Mouse (Mus musculus): ENCODE measurements around the gene Plpp1. TPM values are rescaled to one million over a fixed set of nuclear protein-coding genes. Genes with fewer than 3 reads are reported as not detected.
A peak's percentile ranks its signal among the peaks of the same experiment; 100 is the strongest.

Plpp1 gene
- polyA plus RNA-seq, 1 experiment from 2014 or later, result 66.1 TPM

DNA sequence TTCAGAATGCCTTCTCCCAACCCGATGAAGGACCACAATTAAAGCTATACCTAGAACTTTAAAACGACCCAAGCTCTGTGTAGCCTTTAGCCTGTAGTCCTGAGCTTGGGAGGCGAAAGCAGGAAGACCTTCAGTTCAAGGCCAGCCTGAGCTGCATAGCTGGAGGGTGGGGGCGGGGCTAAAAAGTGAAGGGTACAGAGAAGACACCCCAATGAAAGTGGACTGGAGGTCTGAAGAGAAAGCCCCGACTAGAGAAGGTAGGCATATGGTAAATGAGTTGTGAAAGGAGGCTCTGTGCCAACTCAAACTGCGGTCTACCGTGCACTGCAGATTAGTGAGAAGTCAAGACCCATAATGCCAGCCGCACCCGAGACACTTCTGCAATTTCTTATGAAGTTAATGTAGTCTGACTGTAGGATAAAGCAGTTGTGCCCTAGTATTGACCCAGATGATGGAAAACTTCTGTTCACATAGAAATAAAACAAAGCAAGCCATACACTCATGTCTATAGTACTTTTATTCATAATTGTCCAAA lies 37.1 kb downstream of the Plpp1 start:
- no peak for ATAC-seq (ENCODE audit: low read depth)
- Histone ChIP-seq H3K9ac (replicated peaks; ENCODE audit: low read depth, low read length) (no peak overlapping the region), H3K9me3 (ENCODE audit: control insufficient read depth, low read length) (no peaks in the 10 kb centered on the region), H3K4me1 (ENCODE audit: control insufficient read depth, insufficient read depth, low read length) (peaks cover 8% of the 10 kb centered on the region; the same call in 1 of the 2 replicates), H3K27ac (ENCODE audit: low read depth, low read length) (no peak overlapping the region), H3K27me3 (ENCODE audit: control insufficient read depth, insufficient read depth, low read length) (no peaks in the 10 kb centered on the region), H3K4me2 (ENCODE audit: low read depth, low read length) (no peak overlapping the region), H3K36me3 (ENCODE audit: control insufficient read depth, insufficient read depth, low read length) (no peaks in the 10 kb centered on the region), H3K4me3 (ENCODE audit: low read depth, low read length) (no peak overlapping the region)
- 90% methylated on average over 9 of the region's 9 CpGs for WGBS

DNA sequence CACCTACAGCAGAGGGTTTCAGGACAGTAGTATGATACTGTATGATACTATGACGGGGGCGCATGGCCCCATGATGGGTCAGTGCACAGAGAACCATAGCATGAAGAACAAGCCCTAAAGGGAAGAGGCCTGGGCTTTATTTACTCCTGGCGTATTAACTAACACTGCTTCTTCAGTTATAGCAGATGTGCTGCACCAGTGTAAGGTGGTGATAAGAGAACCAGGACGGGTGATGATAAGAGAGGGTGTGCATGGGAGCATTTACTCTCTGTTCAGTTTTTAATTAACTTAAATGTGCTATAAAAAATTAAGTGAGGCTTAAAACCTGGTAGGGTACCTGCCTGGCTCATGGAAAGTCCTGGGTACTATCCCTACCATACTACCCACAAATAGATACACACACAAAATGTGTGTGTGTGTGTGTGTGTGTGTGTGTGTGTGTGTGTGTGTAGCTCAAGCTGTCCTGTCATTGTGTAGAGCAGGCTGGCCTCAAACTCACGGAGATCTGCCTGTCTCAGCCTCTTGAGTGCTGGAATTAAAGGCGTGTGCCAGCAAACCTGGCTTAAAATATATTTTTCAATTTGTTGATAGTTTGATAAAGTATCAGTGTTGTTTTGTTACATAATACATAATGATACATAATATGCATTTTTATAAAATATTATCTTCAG lies 38.1 kb downstream of the Plpp1 start:
- Histone ChIP-seq H3K36me3 (ENCODE audit: control insufficient read depth, insufficient read depth, low read length) (no peaks in the 10 kb centered on the region), H3K4me2 (ENCODE audit: low read depth, low read length) (no peak overlapping the region), H3K4me1 (ENCODE audit: control insufficient read depth, insufficient read depth, low read length) (peaks cover 2% of the 10 kb centered on the region; the same call in 1 of the 2 replicates), H3K27me3 (ENCODE audit: control insufficient read depth, insufficient read depth, low read length) (no peaks in the 10 kb centered on the region), H3K4me3 (ENCODE audit: low read depth, low read length) (no peak overlapping the region), H3K27ac (ENCODE audit: low read depth, low read length) (no peak overlapping the region), H3K9ac (replicated peaks; ENCODE audit: low read depth, low read length) (no peak overlapping the region), H3K9me3 (ENCODE audit: control insufficient read depth, low read length) (no peaks in the 10 kb centered on the region)
- WGBS, result 93% methylated on average over 6 of the region's 6 CpGs
- ATAC-seq (ENCODE audit: low read depth), result 0 out of 2 replicates have a peak, but pooled peaks have one; percentile 31

DNA sequence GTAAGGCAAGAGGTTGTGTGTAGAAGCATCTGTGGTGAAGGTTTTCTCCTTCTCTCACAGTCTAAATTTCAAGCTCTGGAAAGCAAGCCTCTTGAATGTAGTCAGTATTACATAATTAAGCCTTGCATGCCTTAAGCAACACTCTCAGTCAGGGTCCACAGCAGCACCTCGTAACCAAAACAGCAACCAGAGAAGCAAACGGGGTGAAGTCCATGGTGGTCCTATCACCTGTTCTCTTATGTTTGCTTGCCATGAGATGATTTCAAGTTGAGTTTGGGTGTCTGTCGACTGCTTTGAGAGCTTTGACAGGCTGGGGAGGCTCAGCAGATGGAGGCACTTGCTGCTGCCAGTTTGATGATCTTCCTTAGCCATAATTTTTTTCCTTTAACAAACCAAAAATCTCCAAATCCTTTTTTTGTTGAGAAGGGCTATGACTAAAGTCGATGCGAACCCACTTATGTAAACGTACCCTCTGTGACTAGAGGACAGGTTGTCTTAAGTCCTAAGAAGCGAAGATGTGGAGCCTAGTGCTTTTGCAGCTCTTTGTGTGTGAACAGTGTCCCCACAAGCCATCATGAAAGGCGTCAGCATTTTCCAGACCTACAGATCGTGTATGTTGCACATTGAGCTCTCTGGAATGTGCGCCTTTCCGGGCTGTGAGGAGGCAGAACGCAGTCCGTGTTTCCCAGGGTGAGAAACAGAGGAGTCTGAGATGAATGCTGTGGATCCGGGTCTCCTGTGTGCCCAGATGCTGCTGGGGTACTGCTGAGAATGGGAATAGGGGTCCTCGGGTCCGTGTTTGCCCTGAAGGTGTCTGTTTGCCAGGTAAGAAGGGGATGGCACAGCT lies 39.9 kb downstream of the Plpp1 start:
- Histone ChIP-seq H3K27me3 (ENCODE audit: control insufficient read depth, insufficient read depth, low read length) (no peaks in the 10 kb centered on the region), H3K4me1 (ENCODE audit: control insufficient read depth, insufficient read depth, low read length) (no peaks in the 10 kb centered on the region), H3K9ac (replicated peaks; ENCODE audit: low read depth, low read length) (no peak overlapping the region), H3K4me2 (ENCODE audit: low read depth, low read length) (no peak overlapping the region), H3K36me3 (ENCODE audit: control insufficient read depth, insufficient read depth, low read length) (no peaks in the 10 kb centered on the region), H3K4me3 (ENCODE audit: low read depth, low read length) (no peak overlapping the region), H3K9me3 (ENCODE audit: control insufficient read depth, low read length) (no peaks in the 10 kb centered on the region), H3K27ac (ENCODE audit: low read depth, low read length) (peak overlapping the region; percentile 10; the same call in 1 of the 2 replicates)
- no peak for ATAC-seq (ENCODE audit: low read depth)
- WGBS, result 89% methylated on average over 16 of the region's 16 CpGs

DNA sequence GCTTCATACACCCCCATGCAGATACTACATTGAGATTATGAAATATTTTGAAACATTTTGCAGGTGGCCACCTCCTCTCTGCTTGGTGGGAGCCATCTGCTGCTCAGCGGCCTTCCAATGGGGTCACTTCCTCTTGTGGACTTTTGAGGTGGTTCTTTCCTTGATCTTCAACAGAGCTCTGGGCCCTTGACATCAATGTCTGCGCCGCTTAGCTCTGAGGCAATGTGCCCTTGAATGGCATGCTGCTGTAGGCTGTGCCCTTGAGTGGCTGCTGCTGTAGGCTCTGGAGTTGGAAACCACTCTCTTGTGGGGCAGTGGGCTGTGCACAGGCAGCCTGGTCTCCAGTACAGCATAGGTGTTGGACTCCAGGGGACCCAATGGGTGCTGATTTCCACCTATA lies 45.3 kb downstream of the Plpp1 start:
- Histone ChIP-seq H3K27me3 (ENCODE audit: control insufficient read depth, insufficient read depth, low read length) (no peaks in the 10 kb centered on the region), H3K9me3 (ENCODE audit: control insufficient read depth, low read length) (no peaks in the 10 kb centered on the region), H3K4me1 (ENCODE audit: control insufficient read depth, insufficient read depth, low read length) (no peaks in the 10 kb centered on the region), H3K9ac (replicated peaks; ENCODE audit: low read depth, low read length) (no peak overlapping the region), H3K36me3 (ENCODE audit: control insufficient read depth, insufficient read depth, low read length) (no peaks in the 10 kb centered on the region), H3K4me2 (ENCODE audit: low read depth, low read length) (no peak overlapping the region), H3K4me3 (ENCODE audit: low read depth, low read length) (no peak overlapping the region), H3K27ac (ENCODE audit: low read depth, low read length) (no peak overlapping the region)
- 94% methylated on average over 3 of the region's 3 CpGs for WGBS
- ATAC-seq (ENCODE audit: low read depth), result no peak

DNA sequence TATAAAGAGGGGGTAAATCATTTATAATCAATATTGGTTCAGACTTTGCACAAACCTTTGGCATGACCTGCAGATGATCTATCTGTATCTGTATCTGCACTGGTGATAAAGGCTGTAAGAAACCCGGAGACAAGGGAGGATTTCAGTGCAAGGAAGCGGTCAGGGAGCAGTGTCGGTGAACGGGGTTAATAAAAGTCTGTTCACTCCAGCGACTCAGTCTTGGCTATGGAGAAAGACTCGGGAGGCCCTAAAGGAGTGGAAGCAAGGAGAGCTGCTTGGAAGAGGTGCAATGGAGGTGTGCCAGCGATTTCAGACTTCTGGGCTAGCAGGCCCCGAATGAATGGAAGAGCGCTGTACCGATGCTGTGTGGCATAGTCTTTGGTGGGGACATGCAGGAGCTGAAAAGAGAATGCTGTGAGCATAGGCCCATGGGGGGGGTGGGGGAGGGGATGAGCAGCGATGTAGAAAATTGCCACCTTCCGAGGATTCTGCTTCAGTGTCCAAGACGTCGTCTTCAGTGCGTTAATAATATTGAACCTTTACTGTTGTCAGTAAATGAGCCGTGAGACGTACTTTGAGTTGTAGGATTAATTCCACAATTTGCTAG lies 53.2 kb downstream of the Plpp1 start:
- peak; percentile 21; the same call in 1 of the 2 replicates for ATAC-seq (ENCODE audit: low read depth)
- no peaks in the 10 kb centered on the region for H3K27me3 ChIP-seq (ENCODE audit: control insufficient read depth, insufficient read depth, low read length)
- WGBS, result 33% methylated on average over 17 of the region's 17 CpGs

DNA sequence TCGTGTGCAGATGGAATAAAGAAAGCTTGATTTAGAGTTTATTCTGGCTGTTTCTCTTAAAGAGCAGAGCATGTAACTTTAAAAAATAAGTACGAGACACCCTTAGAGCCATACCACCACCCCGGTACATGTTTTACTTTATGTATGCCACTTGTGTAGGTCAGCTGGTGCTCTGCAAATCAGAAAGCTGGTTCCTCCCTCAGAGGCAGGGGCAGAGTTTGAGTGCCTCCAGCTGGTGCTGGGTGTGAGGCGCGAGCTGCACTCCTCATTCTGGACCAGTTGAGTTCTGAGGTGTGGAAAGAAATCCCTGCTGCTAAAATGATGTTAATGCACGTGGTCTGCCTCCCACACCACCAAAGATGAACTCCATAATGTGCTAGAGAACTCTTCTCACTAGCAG lies 53.8 kb downstream of the Plpp1 start:
- Histone ChIP-seq H3K4me1 (ENCODE audit: control insufficient read depth, insufficient read depth, low read length) (no peaks in the 10 kb centered on the region), H3K9me3 (ENCODE audit: control insufficient read depth, low read length) (no peaks in the 10 kb centered on the region), H3K27ac (ENCODE audit: low read depth, low read length) (no peak overlapping the region), H3K27me3 (ENCODE audit: control insufficient read depth, insufficient read depth, low read length) (no peaks in the 10 kb centered on the region), H3K4me2 (ENCODE audit: low read depth, low read length) (no peak overlapping the region), H3K36me3 (ENCODE audit: control insufficient read depth, insufficient read depth, low read length) (no peaks in the 10 kb centered on the region), H3K9ac (replicated peaks; ENCODE audit: low read depth, low read length) (no peak overlapping the region), H3K4me3 (ENCODE audit: low read depth, low read length) (no peak overlapping the region)
- no peak for ATAC-seq (ENCODE audit: low read depth)
- 53% methylated on average over 6 of the region's 6 CpGs for WGBS

More for the DNA sequence above, 53.2 kb downstream of the Plpp1 start:
- Histone ChIP-seq H3K9ac (replicated peaks; ENCODE audit: low read depth, low read length) (no peak overlapping the region), H3K4me1 (ENCODE audit: control insufficient read depth, insufficient read depth, low read length) (no peaks in the 10 kb centered on the region), H3K4me2 (ENCODE audit: low read depth, low read length) (no peak overlapping the region), H3K36me3 (ENCODE audit: control insufficient read depth, insufficient read depth, low read length) (no peaks in the 10 kb centered on the region), H3K4me3 (ENCODE audit: low read depth, low read length) (no peak overlapping the region), H3K27ac (ENCODE audit: low read depth, low read length) (no peak overlapping the region), H3K9me3 (ENCODE audit: control insufficient read depth, low read length) (no peaks in the 10 kb centered on the region)

DNA sequence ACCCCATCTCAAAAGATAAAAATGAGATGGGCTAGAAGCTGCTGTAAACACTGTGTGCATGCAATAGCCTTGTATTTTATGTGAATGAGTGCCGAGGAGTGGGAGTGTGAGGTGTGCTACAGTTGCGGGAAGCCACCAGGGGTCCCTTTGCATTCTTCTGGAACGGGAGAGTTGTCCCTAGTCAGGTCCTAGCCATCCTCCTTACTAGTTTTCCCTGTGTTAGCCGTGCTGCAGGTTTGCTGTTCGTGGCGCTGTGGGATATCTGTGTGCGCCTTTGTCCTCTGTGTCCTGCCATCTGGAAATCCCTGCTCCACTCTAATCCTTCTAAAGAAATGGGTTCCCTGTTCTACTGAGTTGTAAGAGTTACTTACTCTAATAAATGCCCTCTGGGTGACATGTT lies 57.3 kb downstream of the Plpp1 start:
- H3K4me2 ChIP-seq (ENCODE audit: low read depth, low read length), result no peak overlapping the region
- H3K4me1 ChIP-seq (ENCODE audit: control insufficient read depth, insufficient read depth, low read length), result no peaks in the 10 kb centered on the region
- H3K36me3 ChIP-seq (ENCODE audit: control insufficient read depth, insufficient read depth, low read length), result 0 out of 2 replicates have a peak, but pooled peaks cover 3% of the 10 kb centered on the region
- H3K27me3 ChIP-seq (ENCODE audit: control insufficient read depth, insufficient read depth, low read length), result no peaks in the 10 kb centered on the region
- 77% methylated on average over 7 of the region's 7 CpGs for WGBS
- no peak overlapping the region for H3K27ac ChIP-seq (ENCODE audit: low read depth, low read length)
- no peaks in the 10 kb centered on the region for H3K9me3 ChIP-seq (ENCODE audit: control insufficient read depth, low read length)
- no peak overlapping the region for H3K9ac ChIP-seq (replicated peaks; ENCODE audit: low read depth, low read length)
- ATAC-seq (ENCODE audit: low read depth), result no peak
- H3K4me3 ChIP-seq (ENCODE audit: low read depth, low read length), result no peak overlapping the region

DNA sequence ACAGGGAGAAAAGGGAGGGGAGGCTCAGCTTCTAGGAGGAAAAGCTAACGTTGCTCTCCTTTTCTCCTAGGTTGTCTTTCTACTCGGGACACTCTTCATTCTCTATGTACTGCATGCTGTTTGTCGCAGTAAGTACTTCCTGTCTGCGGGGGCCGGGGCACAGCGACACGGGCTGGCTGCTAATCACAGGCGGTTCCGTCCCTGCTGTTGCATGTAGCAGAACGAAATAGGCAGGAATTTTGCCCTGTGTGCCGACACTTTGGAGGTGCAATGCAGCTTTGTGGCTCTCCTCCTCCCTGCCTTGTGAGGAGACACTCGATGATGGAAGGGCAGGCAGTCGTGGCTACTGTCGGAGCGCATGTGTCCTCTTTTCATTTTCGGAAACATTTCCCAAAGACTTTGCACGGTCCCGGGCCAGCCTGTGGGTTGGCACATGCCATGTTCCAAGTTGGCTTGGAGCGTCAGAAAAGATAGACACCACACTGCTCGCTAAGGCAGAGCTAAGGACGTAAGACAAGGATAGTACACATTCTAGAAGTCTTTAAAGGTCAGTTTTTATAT lies 59.1 kb downstream of the Plpp1 start:
- WGBS, result 93% methylated on average over 21 of the region's 21 CpGs
- Histone ChIP-seq H3K27me3 (ENCODE audit: control insufficient read depth, insufficient read depth, low read length) (no peaks in the 10 kb centered on the region), H3K36me3 (ENCODE audit: control insufficient read depth, insufficient read depth, low read length) (peaks cover 8% of the 10 kb centered on the region; the same call in 1 of the 2 replicates), H3K9ac (replicated peaks; ENCODE audit: low read depth, low read length) (no peak overlapping the region), H3K4me1 (ENCODE audit: control insufficient read depth, insufficient read depth, low read length) (no peaks in the 10 kb centered on the region), H3K4me3 (ENCODE audit: low read depth, low read length) (no peak overlapping the region), H3K4me2 (ENCODE audit: low read depth, low read length) (no peak overlapping the region), H3K9me3 (ENCODE audit: control insufficient read depth, low read length) (no peaks in the 10 kb centered on the region), H3K27ac (ENCODE audit: low read depth, low read length) (no peak overlapping the region)
- no peak for ATAC-seq (ENCODE audit: low read depth)
